Mouse (Mus musculus) megakaryocyte, embryonic 14.5 days (primary cell): ENCODE measurements around the gene Nsd2.
A peak's percentile ranks its signal among the peaks of the same experiment; 100 is the strongest.

Experiments used
- FLI1 ChIP-seq: IDR thresholded peaks from 2 replicates; pipeline ENCODE4 v1.6.1; 2012; ENCODE audit warnings: low read length, inconsistent platforms, mixed read lengths
- GATA1 ChIP-seq: IDR thresholded peaks from 3 replicates; pipeline ENCODE4 v1.6.1; 2012; ENCODE audit warnings: mixed read lengths, low read length, inconsistent platforms, borderline replicate concordance

- TF ChIP-seq FLI1 (no peak), GATA1 (peak; percentile 26; the same call in 1 of the 3 replicates)
These were observed 1.2 kb upstream of the Nsd2 start for GRCm38 (mm10) chr5:33819141-33819875.
